Mouse (Mus musculus) embryonic facial prominence, embryonic 11.5 days (tissue): ENCODE measurements at regions not wholly inside any gene's neighbourhood (a gene's known extent, or its start where the extent isn't known, plus 50 kb on each side); places are given as distances from the start of the nearest gene placed in this dataset.

Experiments
- ATAC-seq: fragments of 200-750 bp; cut with Nextera tagmentation; replicated peaks from 2 replicates; pipeline ENCODE4 v1.8.0; 2017; ENCODE audit warnings: low read depth; ENCODE audit not compliant: insufficient number of reproducible peaks, low FRiP score, low TSS enrichment
- DNase-seq: peaks from one replicate; pipeline ENCODE4 v3.0.0-alpha.2; 2015; ENCODE audit warnings: low spot score
- H3K27ac ChIP-seq: fragments of 300-500 bp; sonication (generic); replicated peaks from 2 replicates; pipeline ENCODE4 v1.5.1; 2014; ENCODE audit warnings: mild to moderate bottlenecking, low read depth, low read length, control low read depth
- H3K27me3 ChIP-seq: fragments of 300-500 bp; sonication (generic); 2 replicates; pipeline ENCODE4 v1.6.1; 2014; ENCODE audit warnings: mild to moderate bottlenecking, low read length, moderate library complexity, mixed read lengths; ENCODE audit not compliant: control insufficient read depth, insufficient read depth
- H3K36me3 ChIP-seq: fragments of 300-500 bp; sonication (generic); replicated peaks from 2 replicates; pipeline ENCODE4 v1.6.1; 2014; ENCODE audit warnings: low read depth, mild to moderate bottlenecking, low read length, moderate library complexity, mixed read lengths; ENCODE audit not compliant: control insufficient read depth, insufficient read depth
- H3K4me1 ChIP-seq: fragments of 300-500 bp; sonication (generic); 2 replicates; pipeline ENCODE4 v1.6.1; 2014; ENCODE audit warnings: low read length, mixed read lengths; ENCODE audit not compliant: control insufficient read depth, insufficient read depth
- H3K4me2 ChIP-seq: fragments of 300-500 bp; sonication (generic); 2 replicates; pipeline ENCODE4 v1.6.1; 2014; ENCODE audit warnings: low read depth, mild to moderate bottlenecking, control low read depth, low read length, moderate library complexity
- H3K4me3 ChIP-seq: fragments of 300-500 bp; sonication (generic); 2 replicates; pipeline ENCODE4 v1.5.1; 2014; ENCODE audit warnings: low read depth, low read length, control low read depth
- H3K9ac ChIP-seq: fragments of 300-500 bp; sonication (generic); replicated peaks from 2 replicates; pipeline ENCODE4 v1.6.1; 2014; ENCODE audit warnings: mild to moderate bottlenecking, control low read depth, low read length
- H3K9me3 ChIP-seq: fragments of 300-500 bp; sonication (generic); replicated peaks from 2 replicates; pipeline ENCODE4 v1.6.1; 2016; ENCODE audit warnings: mild to moderate bottlenecking, low read length, inconsistent platforms, mixed read lengths; ENCODE audit not compliant: control insufficient read depth
- WGBS: fragments of 180-500 bp; shearing (Covaris S2); extraction: QIAGEN DNeasy Blood & Tissue Kit; methylation state at CpG from one replicate; pipeline ENCODE4 v1.1.7; 2014; 5-methylcytosine and 5-hydroxymethylcytosine counted together

- Histone ChIP-seq H3K9me3 (no peaks in the 10 kb centered on the region), H3K4me2 (no peak overlapping the region), H3K4me3 (no peak overlapping the region), H3K9ac (no peak overlapping the region), H3K4me1 (no peaks in the 10 kb centered on the region), H3K27me3 (no peaks in the 10 kb centered on the region), H3K36me3 (no peaks in the 10 kb centered on the region), H3K27ac (no peak overlapping the region)
- no peak for ATAC-seq
- DNase-seq, result no peak
These were observed 584.3 kb upstream of the Lcorl start for GRCm38 (mm10) chr5:46441716-46442115.

- Histone ChIP-seq H3K4me1 (no peaks in the 10 kb centered on the region), H3K4me2 (no peak overlapping the region), H3K27me3 (no peaks in the 10 kb centered on the region), H3K36me3 (no peaks in the 10 kb centered on the region), H3K4me3 (no peak overlapping the region), H3K27ac (no peak overlapping the region), H3K9me3 (no peaks in the 10 kb centered on the region), H3K9ac (no peak overlapping the region)
- DNase-seq (no peak), ATAC-seq (no peak)
- WGBS, result 44% methylated on average over 3 of the region's 3 CpGs
These were observed 574.4 kb upstream of the Lcorl start for GRCm38 (mm10) chr5:46431644-46432367.

GRCm38 (mm10) chr5:46422738-46423137, 565.3 kb upstream of the Lcorl start:
- H3K27me3 ChIP-seq, result no peaks in the 10 kb centered on the region
- DNase-seq (no peak), ATAC-seq (no peak)
- no peaks in the 10 kb centered on the region for H3K9me3 ChIP-seq
- no peak overlapping the region for H3K4me3 ChIP-seq
- no peaks in the 10 kb centered on the region for H3K36me3 ChIP-seq
- no peak overlapping the region for H3K9ac ChIP-seq
- WGBS, result 68% methylated on average over 3 of the region's 3 CpGs
- no peaks in the 10 kb centered on the region for H3K4me1 ChIP-seq
- no peak overlapping the region for H3K4me2 ChIP-seq
- no peak overlapping the region for H3K27ac ChIP-seq

- DNase-seq, result no peak
- WGBS, result 70% methylated on average over 2 of the region's 2 CpGs
- ATAC-seq, result no peak
- Histone ChIP-seq H3K27ac (no peak overlapping the region), H3K27me3 (no peaks in the 10 kb centered on the region), H3K4me2 (no peak overlapping the region), H3K4me3 (no peak overlapping the region), H3K4me1 (no peaks in the 10 kb centered on the region), H3K9ac (no peak overlapping the region), H3K9me3 (no peaks in the 10 kb centered on the region), H3K36me3 (no peaks in the 10 kb centered on the region)
These were observed 549.6 kb upstream of the Lcorl start for GRCm38 (mm10) chr5:46406969-46407368.

DNA sequence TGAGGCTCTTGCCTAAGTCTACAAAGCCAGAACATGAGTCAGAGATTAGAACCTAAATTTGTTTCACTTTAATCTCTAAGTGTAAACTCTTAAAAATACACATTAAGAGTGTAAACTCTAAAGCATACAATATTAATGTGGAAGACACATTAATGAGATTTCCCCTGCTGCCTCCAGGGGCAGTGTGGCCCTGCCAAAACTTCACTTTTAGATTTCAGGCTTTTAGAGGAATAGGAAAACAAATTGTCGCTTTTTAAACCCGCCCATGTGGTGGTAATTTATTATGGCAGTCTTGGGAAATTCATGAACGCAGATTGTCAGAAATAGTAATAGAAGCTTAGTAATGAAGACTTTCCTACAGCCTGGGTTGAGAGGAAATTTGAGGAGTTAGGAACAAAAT, 549.0 kb upstream of the Lcorl start:
- no peak for ATAC-seq

GRCm38 (mm10) chr5:46386591-46386990, 529.2 kb upstream of the Lcorl start:
- DNase-seq, result peak; percentile 59

More for the DNA sequence above, 549.0 kb upstream of the Lcorl start:
- no peaks in the 10 kb centered on the region for H3K4me1 ChIP-seq
- DNase-seq, result no peak
- WGBS, result 33% methylated on average over 3 of the region's 3 CpGs
- H3K4me3 ChIP-seq, result no peak overlapping the region
- no peaks in the 10 kb centered on the region for H3K36me3 ChIP-seq
- no peaks in the 10 kb centered on the region for H3K27me3 ChIP-seq
- H3K4me2 ChIP-seq, result no peak overlapping the region
- no peak overlapping the region for H3K9ac ChIP-seq
- no peaks in the 10 kb centered on the region for H3K9me3 ChIP-seq
- H3K27ac ChIP-seq, result no peak overlapping the region

GRCm38 (mm10) chr5:46367328-46367727, 509.9 kb upstream of the Lcorl start:
- H3K36me3 ChIP-seq, result no peaks in the 10 kb centered on the region
- ATAC-seq (no peak), DNase-seq (no peak)
- no peaks in the 10 kb centered on the region for H3K4me1 ChIP-seq
- H3K27ac ChIP-seq, result no peak overlapping the region
- WGBS, result 50% methylated on average over 1 of the region's 1 CpGs
- no peak overlapping the region for H3K4me3 ChIP-seq
- H3K27me3 ChIP-seq, result no peaks in the 10 kb centered on the region
- H3K4me2 ChIP-seq, result no peak overlapping the region
- no peaks in the 10 kb centered on the region for H3K9me3 ChIP-seq
- no peak overlapping the region for H3K9ac ChIP-seq

More at GRCm38 (mm10) chr5:46386591-46386990, 529.2 kb upstream of the Lcorl start:
- Histone ChIP-seq H3K27me3 (no peaks in the 10 kb centered on the region), H3K36me3 (no peaks in the 10 kb centered on the region), H3K4me1 (no peaks in the 10 kb centered on the region), H3K9ac (no peak overlapping the region), H3K9me3 (no peaks in the 10 kb centered on the region), H3K4me3 (no peak overlapping the region), H3K27ac (no peak overlapping the region), H3K4me2 (no peak overlapping the region)
- WGBS, result 43% methylated on average over 2 of the region's 2 CpGs
- no peak for ATAC-seq

DNA sequence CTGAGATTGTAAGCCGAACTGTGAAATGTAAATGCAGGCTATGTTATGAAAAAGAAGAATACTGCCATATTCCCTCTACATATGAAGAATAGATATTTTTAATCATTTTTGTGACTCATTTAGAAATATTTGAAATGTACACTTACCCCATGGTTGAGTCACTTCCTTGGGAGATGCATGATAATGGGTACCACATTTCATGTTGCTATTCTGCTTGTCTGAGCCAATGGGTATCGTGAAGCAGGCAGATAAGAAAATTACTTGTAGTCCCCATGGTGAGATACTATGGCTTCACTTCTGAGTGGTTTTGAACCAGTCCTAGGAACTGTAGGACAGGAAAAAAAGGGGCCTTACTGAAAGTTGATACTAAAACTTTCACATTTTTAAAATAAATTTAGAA, 506.2 kb upstream of the Lcorl start:
- Histone ChIP-seq H3K27ac (no peak overlapping the region), H3K9me3 (no peaks in the 10 kb centered on the region), H3K36me3 (no peaks in the 10 kb centered on the region), H3K4me1 (no peaks in the 10 kb centered on the region), H3K4me3 (no peak overlapping the region), H3K27me3 (no peaks in the 10 kb centered on the region), H3K9ac (no peak overlapping the region), H3K4me2 (no peak overlapping the region)
- WGBS, result 85% methylated on average over 2 of the region's 2 CpGs
- ATAC-seq (no peak), DNase-seq (no peak)
